Mouse (Mus musculus): ENCODE results near the gene Xlr3a.
"Not testable (repeated sequence)": the region's sequence is repeated elsewhere in the genome, so short reads cannot be mapped to it uniquely, and the experiment has no call there.

Xlr3a gene

GRCm38 (mm10) chrX:73096941-73097508 lies at the start of gene Xlr3a:
TSS of gene Xlr3a (minus strand) at chrX:73097095.
- peak; percentile 21 for DNase-seq (ENCODE audit: low read depth, low spot score)

DNA sequence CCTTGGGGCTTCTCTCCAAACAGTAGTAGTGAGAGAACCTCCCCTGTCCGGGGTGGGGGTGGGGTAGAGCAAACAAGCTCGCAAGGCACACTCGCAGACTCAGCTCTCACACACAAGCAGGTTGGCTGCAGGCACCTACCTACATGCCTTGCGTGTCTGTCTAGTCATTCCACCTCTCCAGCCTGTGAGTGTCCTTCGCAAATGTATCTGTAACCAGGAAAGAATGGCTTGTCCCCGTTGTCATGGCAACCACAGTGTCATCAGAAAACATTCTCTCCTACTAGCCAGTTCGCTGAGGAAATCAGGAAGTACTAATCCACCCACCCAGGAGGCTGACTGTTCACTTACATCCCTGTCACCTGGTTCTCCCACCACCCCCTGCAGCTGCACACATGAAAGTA lies 46.3 kb upstream of the Xlr3a start:
- not testable (repeated sequence) for DNase-seq (ENCODE audit: low read depth, low spot score)

- not testable (repeated sequence) for DNase-seq (ENCODE audit: low read depth, low spot score)
Measured at GRCm38 (mm10) chrX:73122859-73123829, 26.2 kb upstream of the Xlr3a start.

GRCm38 (mm10) chrX:73116747-73117146 lies 19.9 kb upstream of the Xlr3a start, which contains the start of gene Gm14685:
TSS of gene Gm14685 (plus strand) at chrX:73117047.
- DNase-seq (ENCODE audit: low read depth, low spot score): not testable (repeated sequence)

DNA sequence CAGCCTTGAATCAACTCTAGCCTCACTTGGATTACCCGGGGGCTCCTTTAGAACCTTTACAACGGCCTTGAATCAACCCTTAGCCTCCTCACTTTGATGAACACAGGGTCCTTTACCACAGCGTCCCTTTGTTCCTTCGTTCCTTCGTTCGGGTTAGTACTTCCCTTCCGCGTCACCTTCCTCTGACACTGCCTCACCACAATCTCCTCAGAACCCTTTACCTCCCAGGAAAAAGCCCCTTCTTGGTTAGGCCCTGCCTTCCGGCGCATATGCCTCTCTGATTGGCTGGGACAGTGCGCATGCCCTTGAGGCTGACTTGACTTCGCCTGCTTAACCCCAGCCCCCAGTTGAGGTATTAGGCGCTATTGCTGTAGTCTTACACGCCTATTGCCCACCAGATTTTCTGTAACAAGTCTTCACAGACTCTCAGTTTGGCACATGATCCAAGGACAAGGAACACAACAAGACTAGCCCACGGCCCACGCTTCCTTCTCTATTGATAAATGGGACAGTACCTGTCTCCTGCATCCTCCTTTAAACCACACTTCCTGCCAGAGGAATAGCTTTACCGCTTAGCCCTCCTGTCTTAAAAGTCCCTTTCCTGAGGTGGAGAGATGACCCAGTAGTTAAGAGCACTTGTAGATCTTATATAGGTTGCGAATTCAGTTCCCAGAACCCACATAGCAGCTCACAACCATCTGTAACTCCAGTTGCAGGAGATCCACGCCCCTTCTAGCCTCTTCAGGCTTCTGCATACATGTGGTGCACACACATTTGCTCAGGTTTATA lies 14.4 kb downstream of the Xlr3a start, which contains the start of gene Xlr4a:
Gene Xlr4a, minus strand, starts transcription at position 212 of the 789 bp plus-strand sequence.
- DNase-seq (ENCODE audit: low read depth, low spot score): not testable (repeated sequence)

DNA sequence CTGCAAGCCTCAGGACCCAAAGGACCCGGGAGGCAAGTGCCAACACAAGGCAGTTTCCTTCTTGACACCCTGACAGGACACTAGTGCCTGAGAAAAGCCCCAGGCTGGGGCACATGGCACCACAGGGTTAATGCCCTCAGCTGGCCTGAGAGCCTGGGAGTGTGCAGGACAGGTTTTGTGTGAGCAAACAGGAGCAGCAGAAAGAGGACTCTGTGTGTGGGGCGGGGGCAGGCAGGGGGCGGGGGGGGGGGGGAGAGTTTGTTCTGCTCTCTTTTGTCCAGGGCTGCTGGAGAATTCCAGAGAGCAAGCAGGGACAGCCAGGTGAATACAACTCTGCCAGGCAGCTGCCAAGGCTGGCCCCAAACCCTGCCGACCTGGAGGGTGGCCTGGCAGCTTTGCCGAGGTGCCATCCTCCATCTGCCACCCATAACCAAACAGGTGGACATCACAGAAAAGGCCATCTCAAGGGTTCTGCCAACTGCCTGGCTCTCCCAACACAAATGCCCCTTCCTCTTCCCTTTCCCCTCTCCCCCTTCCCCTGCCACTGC lies 30.1 kb downstream of the Xlr3a start:
- DNase-seq (ENCODE audit: low read depth, low spot score): not testable (repeated sequence)

DNA sequence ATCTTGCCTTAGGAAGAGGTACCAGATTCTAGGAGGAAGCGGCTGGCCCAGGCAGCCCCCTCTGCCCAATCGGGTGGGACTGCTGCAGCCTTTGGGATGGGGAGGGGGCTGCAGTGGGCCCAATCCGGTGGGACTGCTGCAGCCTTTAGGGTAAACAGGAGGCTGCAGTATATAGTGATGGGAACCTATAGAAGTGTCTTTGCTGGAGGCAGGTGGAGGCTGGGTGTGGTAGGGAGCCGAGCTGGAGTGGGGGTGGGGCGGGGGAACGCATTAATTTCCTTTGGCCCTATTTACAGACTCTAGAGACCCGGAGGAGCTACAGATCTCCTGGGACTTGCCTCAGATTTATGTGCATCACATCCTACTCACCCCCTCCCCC lies 32.5 kb downstream of the Xlr3a start, which contains the start of gene Pnma3:
Gene Pnma3, plus strand, starts transcription at position 373 of the 379 bp plus-strand sequence.
- no peak for DNase-seq (ENCODE audit: low read depth, low spot score)

GRCm38 (mm10) chrX:73063512-73064414 lies 33.1 kb downstream of the Xlr3a start:
- DNase-seq (ENCODE audit: low read depth, low spot score): peak; percentile 11

DNA sequence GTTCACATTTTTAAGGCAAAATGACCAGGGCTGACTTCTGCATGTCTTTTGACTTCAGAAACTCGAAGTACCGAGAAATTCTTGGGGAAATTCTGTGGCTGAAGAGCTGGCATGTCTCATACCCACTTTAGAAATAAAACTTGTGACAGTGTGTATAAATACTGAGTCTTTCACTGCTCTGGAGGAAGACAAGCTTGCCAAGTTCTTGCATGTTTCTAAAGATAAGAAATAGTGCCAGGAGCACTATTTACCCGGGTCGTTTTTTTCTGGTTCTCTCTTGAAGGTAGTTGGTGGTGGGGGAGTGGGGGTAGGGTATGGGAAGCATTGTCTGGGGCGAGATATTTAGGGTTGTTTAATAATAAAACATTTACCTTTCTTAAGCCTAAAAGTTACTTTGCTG lies 34.6 kb downstream of the Xlr3a start:
- DNase-seq (ENCODE audit: low read depth, low spot score): no peak

- no peak for DNase-seq (ENCODE audit: low read depth, low spot score)
Measured at GRCm38 (mm10) chrX:73061528-73061927, 35.4 kb downstream of the Xlr3a start.

GRCm38 (mm10) chrX:73053860-73054563 lies 42.9 kb downstream of the Xlr3a start:
- peak; percentile 90 for DNase-seq (ENCODE audit: low read depth, low spot score)

- DNase-seq (ENCODE audit: low read depth, low spot score): peak; percentile 81
Measured at GRCm38 (mm10) chrX:73039666-73040065, 57.2 kb downstream of the Xlr3a start.

GRCm38 (mm10) chrX:73038831-73039230 lies 58.1 kb downstream of the Xlr3a start:
- peak; percentile 36 for DNase-seq (ENCODE audit: low read depth, low spot score)

- DNase-seq (ENCODE audit: low read depth, low spot score): no peak
Measured at GRCm38 (mm10) chrX:73037003-73037402, 59.9 kb downstream of the Xlr3a start, which contains the start of gene Pnma5. TSS of gene Pnma5 (minus strand) at chrX:73037103.

Measured in ZHBTc4 (cell line).